In the genomic region with DNA sequence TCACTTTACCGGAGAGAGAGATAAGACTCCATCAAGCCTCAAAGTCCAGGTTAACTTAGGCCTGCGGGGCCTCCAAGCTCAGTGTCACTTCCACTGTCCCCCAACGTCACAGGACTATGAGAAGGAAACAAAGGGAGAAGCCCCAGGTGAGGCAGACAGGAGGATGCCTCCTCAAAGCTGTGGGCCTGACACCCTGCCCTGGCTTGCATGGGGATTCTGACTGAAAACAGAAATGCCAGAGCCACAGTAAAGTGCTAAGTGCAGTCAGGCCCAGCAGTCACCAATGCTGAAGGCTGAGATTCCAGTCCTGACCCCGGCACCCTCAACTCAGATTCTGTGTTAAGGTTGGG, we compare ENCODE assay signal across 2 mouse cellular contexts.
TF ChIP-seq lines count a peak whose summit lies in the region.

No protein-coding gene starts in this region.

TF ChIP-seq in C2C12, 6 proteins besides CTCF, POLR2A, EP300 and RAD21 (continued from another document):
- TF ChIP-seq MYOG (IDR thresholded peaks at IDR 0.05; ENCODE audit: control insufficient read depth, extremely low read depth, insufficient read length) (no peak), USF1 (IDR thresholded peaks at IDR 0.05; ENCODE audit: low read depth) (no peak), CEBPB (IDR thresholded peaks at IDR 0.05; ENCODE audit: low read depth) (no peak)

TF ChIP-seq in CH12.LX, 34 proteins besides CTCF, POLR2A, EP300 and RAD21 (continued from another document):
- TF ChIP-seq ZNF384 (IDR thresholded peaks at IDR 0.05; ENCODE audit: low read depth, low read length), result no peak
- TF ChIP-seq IRF4 (IDR thresholded peaks at IDR 0.05; ENCODE audit: low read depth, low read length), result peak; percentile 31; the same call in 1 of the 2 replicates
